Mouse (Mus musculus): Measurements from ENCODE around the gene Nkapl.

- TF ChIP-seq CTCF (IDR thresholded peaks at IDR 0.05; ENCODE audit: extremely low read depth, insufficient read depth, low read length) (no peak), POLR2A (IDR thresholded peaks at IDR 0.05; ENCODE audit: extremely low read depth, insufficient read depth, low read length) (no peak)
These were observed 45.0 kb downstream of the Nkapl start for GRCm38 (mm10) chr13:21423301-21423700.

Data from cortical plate, adult 2 months (tissue).